Mouse (Mus musculus) kidney, postnatal 25 days (tissue): ENCODE data around the gene Gm20431.

Source experiments
- DNase-seq, 2 experiments: peaks; one replicate each; pipeline ENCODE4 v3.0.0; 2021; ENCODE audit warnings: mixed read lengths in 2 of 2

Gene Gm20431

GRCm38 (mm10) chr2:167659177-167659846 is 2.0 kb downstream of the Gm20431 start:
- peak in 1 of 2 experiments; percentile 57 for DNase-seq

GRCm38 (mm10) chr2:167658712-167659111 is 2.6 kb downstream of the Gm20431 start:
- peak in 1 of 2 experiments; percentile 57 for DNase-seq

- DNase-seq, result peak in 1 of 2 experiments; percentile 70
Measured at GRCm38 (mm10) chr2:167657973-167658372, 3.3 kb downstream of the Gm20431 start.

GRCm38 (mm10) chr2:167656629-167657478 is 4.4 kb downstream of the Gm20431 start:
- DNase-seq, result peak in 1 of 2 experiments; percentile 78

GRCm38 (mm10) chr2:167654911-167655600 is 6.2 kb downstream of the Gm20431 start:
- DNase-seq, result peak in 1 of 2 experiments; percentile 77

- DNase-seq, result peak in 1 of 2 experiments; percentile 36
Measured at GRCm38 (mm10) chr2:167652694-167653093, 8.6 kb downstream of the Gm20431 start.

GRCm38 (mm10) chr2:167651622-167652021 is 9.7 kb downstream of the Gm20431 start:
- no peak for DNase-seq

- DNase-seq, result no peak
Measured at GRCm38 (mm10) chr2:167649290-167650032, 11.8 kb downstream of the Gm20431 start.

- DNase-seq, result no peak
Measured at GRCm38 (mm10) chr2:167646411-167646810, 14.9 kb downstream of the Gm20431 start.

GRCm38 (mm10) chr2:167643356-167644052 is 17.8 kb downstream of the Gm20431 start:
- peak in 1 of 2 experiments; percentile 68 for DNase-seq

- peak in 1 of 2 experiments; percentile 71 for DNase-seq
Measured at GRCm38 (mm10) chr2:167642164-167642563, 19.1 kb downstream of the Gm20431 start.

GRCm38 (mm10) chr2:167641337-167641736 is 20.0 kb downstream of the Gm20431 start:
- DNase-seq, result peak; percentile 83 to 86

GRCm38 (mm10) chr2:167640279-167640678 is 21.0 kb downstream of the Gm20431 start:
- peak in 1 of 2 experiments; percentile 67 for DNase-seq

- DNase-seq, result no peak
Measured at GRCm38 (mm10) chr2:167634865-167635512, 26.3 kb downstream of the Gm20431 start.

GRCm38 (mm10) chr2:167634338-167634770 is 26.9 kb downstream of the Gm20431 start:
- DNase-seq, result peak; percentile 98 to 99

GRCm38 (mm10) chr2:167633537-167633872 is 27.8 kb downstream of the Gm20431 start:
- no peak for DNase-seq

GRCm38 (mm10) chr2:167632731-167633536 is 28.4 kb downstream of the Gm20431 start:
- no peak for DNase-seq

- DNase-seq, result peak; percentile 94 to 98
Measured at GRCm38 (mm10) chr2:167631591-167632448, 29.5 kb downstream of the Gm20431 start, which contains the start of gene Ube2v1. Ube2v1 (minus strand) TSS chr2:167632095.

GRCm38 (mm10) chr2:167631181-167631590 is 30.1 kb downstream of the Gm20431 start:
- DNase-seq, result peak in 1 of 2 experiments; percentile 62
